Mouse (Mus musculus) spleen, adult 2 months (tissue): ENCODE measurements around the gene Tomm70a.

Experiments
- CTCF ChIP-seq: fragments of 200-500 bp; IDR thresholded peaks from 2 replicates; pipeline ENCODE4 v1.5.1; 2011; ENCODE audit warnings: mild to moderate bottlenecking, inconsistent platforms; ENCODE audit not compliant: insufficient read depth, insufficient read length, insufficient replicate concordance; ENCODE audit errors: extremely low read depth
- POLR2A ChIP-seq: fragments of 200-500 bp; IDR thresholded peaks from 2 replicates; pipeline ENCODE4 v1.6.1; 2011; ENCODE audit warnings: low read depth, low read length, inconsistent platforms

- TF ChIP-seq CTCF: no peak
- no peak for TF ChIP-seq POLR2A
Measured at GRCm38 (mm10) chr16:57168236-57168635, 46.7 kb downstream of the Tomm70a start.
